Mouse (Mus musculus) stomach, embryonic 14.5 days (tissue): Measurements from ENCODE around the gene Mtmr12. TPM values are rescaled to one million over a fixed set of nuclear protein-coding genes. Genes with fewer than 3 reads are reported as not detected.
A peak's percentile ranks its signal among the peaks of the same experiment; 100 is the strongest.

Experiments used
- ATAC-seq: fragments of 200-750 bp; cut with Nextera tagmentation; 2 replicates; pipeline ENCODE4 v1.8.0; 2017; ENCODE audit warnings: low read depth, moderate TSS enrichment; ENCODE audit not compliant: insufficient number of reproducible peaks, insufficient read depth, low FRiP score
- H3K27ac ChIP-seq: fragments of 300-500 bp; sonication (generic); 2 replicates; pipeline ENCODE4 v1.5.1; 2014; ENCODE audit warnings: mild to moderate bottlenecking, low read length, moderate library complexity, mixed read lengths
- H3K27me3 ChIP-seq: fragments of 300-500 bp; sonication (generic); 2 replicates; pipeline ENCODE4 v1.6.1; 2014; ENCODE audit warnings: low read length, control low read depth, mixed read lengths; ENCODE audit not compliant: control insufficient read depth, insufficient read depth
- H3K36me3 ChIP-seq: fragments of 300-500 bp; sonication (generic); 2 replicates; pipeline ENCODE4 v1.6.1; 2014; ENCODE audit warnings: mild to moderate bottlenecking, control low read depth, low read length, moderate library complexity, mixed read lengths; ENCODE audit not compliant: control insufficient read depth, insufficient read depth
- H3K4me1 ChIP-seq: fragments of 300-500 bp; sonication (generic); 2 replicates; pipeline ENCODE4 v1.6.1; 2014; ENCODE audit warnings: low read length, control low read depth, mixed read lengths; ENCODE audit not compliant: control insufficient read depth, insufficient read depth
- H3K4me2 ChIP-seq: fragments of 300-500 bp; sonication (generic); replicated peaks from 2 replicates; pipeline ENCODE4 v1.6.1; 2014; ENCODE audit warnings: low read depth, low read length, control low read depth
- H3K4me3 ChIP-seq: fragments of 300-500 bp; sonication (generic); 2 replicates; pipeline ENCODE4 v1.5.1; 2014; ENCODE audit warnings: low read depth, low read length, control low read depth
- H3K9ac ChIP-seq: fragments of 300-500 bp; sonication (generic); replicated peaks from 2 replicates; pipeline ENCODE4 v1.6.1; 2014; ENCODE audit warnings: low read depth, mild to moderate bottlenecking, control low read depth, low read length, moderate library complexity, mixed read lengths
- H3K9me3 ChIP-seq: fragments of 300-500 bp; sonication (generic); 2 replicates; pipeline ENCODE4 v1.6.1; 2016; ENCODE audit warnings: low read depth, low read length, control low read depth; ENCODE audit not compliant: control insufficient read depth
- WGBS: fragments of 180-500 bp; shearing (Covaris S2); extraction: QIAGEN DNeasy Blood & Tissue Kit; methylation state at CpG from one replicate; pipeline ENCODE4 v1.1.7; 2014; 5-methylcytosine and 5-hydroxymethylcytosine counted together
- polyA plus RNA-seq: library from polyadenylated mRNA; unstranded; fragments of >200 nt; fragmentation: Nextera tagmentation; extraction: Ambion mirVana; gene quantifications from 2 replicates; pipeline ENCODE4 v1.2.1, GENCODE M21; 2014

The Mtmr12 gene
- polyA plus RNA-seq, 1 experiment from 2014 or later, result 22.0 TPM

DNA sequence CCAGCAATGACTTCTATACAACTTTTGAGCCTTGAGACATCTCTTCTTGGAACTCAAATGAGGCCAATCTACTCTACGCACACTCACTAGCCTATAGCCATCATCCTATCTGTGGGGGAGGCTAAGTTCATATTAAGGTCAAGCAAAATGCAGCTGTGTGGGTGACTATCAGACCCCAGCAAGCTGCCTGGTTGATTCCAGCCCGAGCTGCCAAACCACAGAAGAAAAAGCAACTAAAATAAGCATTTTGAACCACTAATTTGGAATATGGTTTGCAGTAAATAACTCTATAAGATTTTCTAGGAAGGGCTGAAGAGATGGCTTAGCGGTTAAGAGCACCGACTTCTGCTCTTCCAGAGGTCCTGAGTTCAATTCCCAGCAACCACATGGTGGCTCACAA lies 105.8 kb downstream of the Mtmr12 start:
- H3K27me3 ChIP-seq, result no peaks in the 10 kb centered on the region
- no peak for ATAC-seq
- no peak overlapping the region for H3K4me2 ChIP-seq
- no peaks in the 10 kb centered on the region for H3K4me1 ChIP-seq
- H3K27ac ChIP-seq, result no peak overlapping the region
- no peaks in the 10 kb centered on the region for H3K36me3 ChIP-seq
- no peak overlapping the region for H3K4me3 ChIP-seq
- WGBS, result 79% methylated on average over 4 of the region's 4 CpGs
- H3K9ac ChIP-seq, result no peak overlapping the region
- no peaks in the 10 kb centered on the region for H3K9me3 ChIP-seq

DNA sequence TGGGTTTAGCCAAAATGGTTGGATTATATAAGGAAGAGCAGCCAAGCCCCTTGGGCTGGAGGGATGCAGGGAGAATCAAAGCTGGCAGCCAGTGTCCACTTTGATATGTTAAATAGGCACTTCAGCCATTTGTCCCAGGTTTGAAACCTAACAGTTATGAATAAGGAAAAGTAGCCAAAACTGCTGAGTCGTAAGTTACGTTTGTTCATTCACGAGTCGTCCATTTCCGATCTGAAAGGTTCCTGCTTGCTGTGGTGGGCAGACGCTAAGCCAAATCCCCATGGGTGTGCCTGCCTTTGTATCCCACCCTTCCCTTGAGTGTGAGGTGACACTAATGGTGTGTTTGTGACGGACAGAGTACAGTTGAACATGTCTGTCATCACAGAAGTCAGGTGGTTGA lies 106.6 kb downstream of the Mtmr12 start:
- Histone ChIP-seq H3K27me3 (no peaks in the 10 kb centered on the region), H3K9ac (no peak overlapping the region), H3K4me1 (no peaks in the 10 kb centered on the region), H3K36me3 (no peaks in the 10 kb centered on the region), H3K4me2 (no peak overlapping the region), H3K27ac (no peak overlapping the region), H3K4me3 (no peak overlapping the region), H3K9me3 (no peaks in the 10 kb centered on the region)
- WGBS, result 82% methylated on average over 7 of the region's 7 CpGs
- no peak for ATAC-seq

- no peak overlapping the region for H3K9ac ChIP-seq
- H3K4me3 ChIP-seq, result no peak overlapping the region
- H3K27ac ChIP-seq, result no peak overlapping the region
- H3K36me3 ChIP-seq, result no peaks in the 10 kb centered on the region
- 9% methylated on average over 1 of the region's 1 CpGs for WGBS
- H3K27me3 ChIP-seq, result no peaks in the 10 kb centered on the region
- no peak overlapping the region for H3K4me2 ChIP-seq
- peak; percentile 75; the same call in 1 of the 2 replicates for ATAC-seq
- H3K4me1 ChIP-seq, result no peaks in the 10 kb centered on the region
- H3K9me3 ChIP-seq, result no peaks in the 10 kb centered on the region
Measured at GRCm38 (mm10) chr15:12313255-12313654, 108.4 kb downstream of the Mtmr12 start.

- no peak overlapping the region for H3K4me2 ChIP-seq
- H3K9ac ChIP-seq, result no peak overlapping the region
- no peak for ATAC-seq
- H3K27me3 ChIP-seq, result no peaks in the 10 kb centered on the region
- 62% methylated on average over 5 of the region's 5 CpGs for WGBS
- no peaks in the 10 kb centered on the region for H3K36me3 ChIP-seq
- H3K9me3 ChIP-seq, result no peaks in the 10 kb centered on the region
- no peaks in the 10 kb centered on the region for H3K4me1 ChIP-seq
- H3K27ac ChIP-seq, result no peak overlapping the region
- H3K4me3 ChIP-seq, result no peak overlapping the region
Measured at GRCm38 (mm10) chr15:12314584-12314983, 109.8 kb downstream of the Mtmr12 start.

DNA sequence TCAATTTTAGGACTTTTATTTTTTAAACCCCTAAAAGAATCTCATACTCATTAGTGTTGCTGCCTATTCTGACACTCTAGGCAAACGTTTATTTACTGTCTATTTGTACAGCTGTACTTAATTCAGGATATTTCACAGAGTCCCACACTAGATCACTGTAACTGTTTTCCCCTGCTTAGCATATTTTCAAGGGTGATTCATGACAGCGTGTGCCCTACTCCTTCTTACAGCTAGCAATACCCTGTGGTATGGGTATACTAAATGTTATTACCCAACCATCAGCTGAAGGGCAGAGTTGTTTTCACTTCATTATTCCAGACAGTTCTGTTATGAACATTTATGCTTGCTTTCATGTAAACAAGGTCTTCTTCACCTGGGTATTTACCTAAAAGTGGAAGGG lies 111.2 kb downstream of the Mtmr12 start:
- Histone ChIP-seq H3K4me3 (no peak overlapping the region), H3K4me2 (no peak overlapping the region)

DNA sequence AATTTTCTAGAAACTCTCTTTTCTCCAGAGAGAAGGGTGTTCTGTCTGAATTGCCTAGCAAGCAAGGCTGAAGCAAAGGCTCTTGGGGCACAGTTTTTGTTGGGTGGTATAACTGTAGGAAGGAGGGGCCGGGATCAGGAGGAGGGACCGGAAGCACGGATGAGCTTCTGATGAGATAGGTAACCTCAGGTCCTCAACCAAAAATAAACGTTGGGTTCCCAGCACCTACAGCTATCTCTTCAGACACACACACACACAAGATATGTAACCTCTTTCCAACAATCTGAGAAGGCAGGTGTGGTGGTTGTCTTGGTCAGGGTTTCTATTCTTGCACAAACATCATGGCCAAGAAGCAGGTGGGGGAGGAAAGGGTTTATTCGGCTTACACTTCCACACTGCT lies 112.5 kb downstream of the Mtmr12 start:
- Histone ChIP-seq H3K4me1 (no peaks in the 10 kb centered on the region), H3K9me3 (no peaks in the 10 kb centered on the region), H3K4me3 (no peak overlapping the region), H3K4me2 (no peak overlapping the region), H3K9ac (no peak overlapping the region), H3K36me3 (no peaks in the 10 kb centered on the region), H3K27me3 (no peaks in the 10 kb centered on the region), H3K27ac (no peak overlapping the region)
- 74% methylated on average over 5 of the region's 5 CpGs for WGBS
- ATAC-seq, result no peak

More for the DNA sequence above, 111.2 kb downstream of the Mtmr12 start:
- 59% methylated on average over 2 of the region's 2 CpGs for WGBS
- Histone ChIP-seq H3K36me3 (no peaks in the 10 kb centered on the region), H3K9me3 (no peaks in the 10 kb centered on the region), H3K9ac (no peak overlapping the region), H3K27me3 (no peaks in the 10 kb centered on the region), H3K4me1 (no peaks in the 10 kb centered on the region), H3K27ac (no peak overlapping the region)
- no peak for ATAC-seq

DNA sequence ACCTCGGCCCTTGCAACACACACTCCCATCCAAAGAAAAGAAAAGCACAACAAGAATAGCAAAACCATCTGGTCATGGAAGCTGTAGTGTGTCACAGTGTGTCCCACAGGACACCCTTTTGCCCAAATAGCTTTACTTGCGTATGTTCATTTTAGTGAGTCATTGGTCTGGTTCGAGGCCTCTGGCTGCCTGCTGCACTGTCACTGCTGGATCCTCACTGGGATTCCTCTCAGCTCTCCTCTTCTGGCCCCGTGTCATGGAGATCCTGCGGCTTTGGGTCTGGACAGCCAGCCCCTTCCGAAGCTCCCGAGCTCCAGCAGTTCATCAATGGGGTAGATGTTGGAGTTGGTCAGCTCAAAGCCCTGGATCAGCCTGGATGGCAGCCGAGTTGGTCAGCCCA lies 113.6 kb downstream of the Mtmr12 start:
- no peaks in the 10 kb centered on the region for H3K9me3 ChIP-seq
- H3K27me3 ChIP-seq, result no peaks in the 10 kb centered on the region
- no peak overlapping the region for H3K4me3 ChIP-seq
- H3K4me1 ChIP-seq, result 0 out of 2 replicates have a peak, but pooled peaks cover 4% of the 10 kb centered on the region
- no peaks in the 10 kb centered on the region for H3K36me3 ChIP-seq
- H3K4me2 ChIP-seq, result no peak overlapping the region
- 82% methylated on average over 8 of the region's 8 CpGs for WGBS
- no peak overlapping the region for H3K27ac ChIP-seq
- no peak for ATAC-seq
- no peak overlapping the region for H3K9ac ChIP-seq

DNA sequence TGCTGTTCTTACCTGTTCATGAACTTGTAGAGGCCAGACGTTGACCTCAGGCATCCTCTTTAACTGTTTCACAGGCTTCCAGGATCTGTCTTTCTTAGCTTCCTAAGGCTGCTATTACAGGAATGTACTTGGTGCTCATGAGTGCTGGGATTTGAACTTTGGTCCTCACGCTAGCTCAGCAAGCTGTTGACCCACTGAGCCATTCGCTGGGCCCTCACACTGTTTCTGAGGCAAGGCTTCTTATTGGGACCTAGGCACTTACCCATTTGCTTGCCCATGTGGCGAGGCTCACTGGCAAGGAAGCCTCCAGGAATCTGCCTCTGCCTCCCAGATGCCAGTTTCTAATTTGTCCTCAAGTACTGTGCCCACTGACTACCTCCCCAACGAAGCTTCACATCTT lies 115.1 kb downstream of the Mtmr12 start:
- Histone ChIP-seq H3K9ac (no peak overlapping the region), H3K4me3 (no peak overlapping the region), H3K27ac (no peak overlapping the region), H3K36me3 (no peaks in the 10 kb centered on the region), H3K9me3 (no peaks in the 10 kb centered on the region), H3K4me2 (no peak overlapping the region), H3K4me1 (peaks cover 12% of the 10 kb centered on the region; the same call in 1 of the 2 replicates), H3K27me3 (no peaks in the 10 kb centered on the region)
- ATAC-seq, result no peak
- WGBS, result 45% methylated on average over 5 of the region's 5 CpGs

GRCm38 (mm10) chr15:12320441-12321090 lies 115.7 kb downstream of the Mtmr12 start:
- peak overlapping the region; percentile 83 for H3K9ac ChIP-seq
- H3K4me1 ChIP-seq, result peaks cover 12% of the 10 kb centered on the region; the same call in 1 of the 2 replicates
- peak overlapping the region; percentile 76 for H3K4me2 ChIP-seq
- no peaks in the 10 kb centered on the region for H3K27me3 ChIP-seq
- no peak for ATAC-seq
- 2% methylated on average over 22 of the region's 22 CpGs for WGBS
- H3K27ac ChIP-seq, result peak overlapping the region; percentile 94
- H3K9me3 ChIP-seq, result no peaks in the 10 kb centered on the region
- H3K4me3 ChIP-seq, result peak overlapping the region; percentile 88
- no peaks in the 10 kb centered on the region; the same call in 1 of the 2 replicates for H3K36me3 ChIP-seq
